Mouse (Mus musculus) embryonic fibroblast, embryonic 13.5 days (primary cell): ENCODE results near the gene Ank2. TPM values are rescaled to one million over a fixed set of nuclear protein-coding genes. Genes with fewer than 3 reads are reported as not detected.

Experiments
- H3K27ac ChIP-seq: 2 replicates; pipeline ENCODE4 v1.5.1; 2012; ENCODE audit warnings: low read length, control low read depth, inconsistent platforms; ENCODE audit not compliant: insufficient read depth
- H3K4me1 ChIP-seq: 2 replicates; pipeline ENCODE4 v1.6.1; 2011; ENCODE audit warnings: low read length; ENCODE audit not compliant: control insufficient read depth, insufficient read depth
- H3K4me3 ChIP-seq: 2 replicates; pipeline ENCODE4 v1.5.1; 2011; ENCODE audit warnings: mild to moderate bottlenecking, control low read depth, low read length; ENCODE audit not compliant: insufficient read depth
- CTCF ChIP-seq: IDR thresholded peaks from 2 replicates; pipeline ENCODE4 v1.5.1; 2011; ENCODE audit warnings: mild to moderate bottlenecking, control low read depth, low read length, moderate library complexity, borderline replicate concordance; ENCODE audit not compliant: insufficient read depth
- POLR2A ChIP-seq: IDR thresholded peaks from 2 replicates; pipeline ENCODE4 v1.6.1; 2011; ENCODE audit warnings: low read depth, mild to moderate bottlenecking, control low read depth, low read length, moderate library complexity
- polyA plus RNA-seq: library from polyadenylated mRNA; stranded (reverse); fragments of >200 nt; gene quantifications from 2 replicates; pipeline ENCODE4 v1.2.4, GENCODE M21; 2011; ENCODE audit warnings: low read depth; ENCODE audit not compliant: missing spikeins, insufficient read length

The Ank2 gene
- polyA plus RNA-seq, 1 experiment, result 53.8 TPM

GRCm38 (mm10) chr3:127202484-127203115 is 296.6 kb downstream of the Ank2 start:
- no peak for TF ChIP-seq CTCF
- TF ChIP-seq POLR2A, result no peak
- H3K27ac ChIP-seq, result no peak overlapping the region
- H3K4me3 ChIP-seq, result no peak overlapping the region
- no peaks in the 10 kb centered on the region for H3K4me1 ChIP-seq

- no peak overlapping the region for H3K4me3 ChIP-seq
- H3K27ac ChIP-seq, result no peak overlapping the region
- TF ChIP-seq POLR2A (no peak), CTCF (no peak)
- H3K4me1 ChIP-seq, result no peaks in the 10 kb centered on the region
These were observed 298.4 kb downstream of the Ank2 start for GRCm38 (mm10) chr3:127200789-127201188.

- no peak overlapping the region for H3K4me3 ChIP-seq
- TF ChIP-seq CTCF (no peak), POLR2A (no peak)
- no peak overlapping the region for H3K27ac ChIP-seq
- no peaks in the 10 kb centered on the region for H3K4me1 ChIP-seq
These were observed 300.0 kb downstream of the Ank2 start for GRCm38 (mm10) chr3:127199112-127199665.

- Histone ChIP-seq H3K27ac (no peak overlapping the region), H3K4me3 (no peak overlapping the region), H3K4me1 (no peaks in the 10 kb centered on the region)
- no peak for TF ChIP-seq POLR2A
These were observed 300.5 kb downstream of the Ank2 start for GRCm38 (mm10) chr3:127198656-127199055.

GRCm38 (mm10) chr3:127188789-127189128 is 310.4 kb downstream of the Ank2 start:
- TF ChIP-seq POLR2A (no peak), CTCF (no peak)
- no peak overlapping the region for H3K27ac ChIP-seq
- H3K4me3 ChIP-seq, result no peak overlapping the region
- no peaks in the 10 kb centered on the region for H3K4me1 ChIP-seq

- no peak overlapping the region for H3K27ac ChIP-seq
- H3K4me1 ChIP-seq, result no peaks in the 10 kb centered on the region
- no peak overlapping the region for H3K4me3 ChIP-seq
- TF ChIP-seq POLR2A (no peak), CTCF (no peak)
These were observed 310.9 kb downstream of the Ank2 start for GRCm38 (mm10) chr3:127188086-127188788.

GRCm38 (mm10) chr3:127187081-127187480 is 312.1 kb downstream of the Ank2 start:
- Histone ChIP-seq H3K4me3 (no peak overlapping the region), H3K27ac (no peak overlapping the region), H3K4me1 (no peaks in the 10 kb centered on the region)
- TF ChIP-seq POLR2A (no peak), CTCF (no peak)

- Histone ChIP-seq H3K4me3 (no peak overlapping the region), H3K4me1 (no peaks in the 10 kb centered on the region), H3K27ac (no peak overlapping the region)
- no peak for TF ChIP-seq POLR2A
- no peak for TF ChIP-seq CTCF
These were observed 312.9 kb downstream of the Ank2 start for GRCm38 (mm10) chr3:127186239-127186638.

- Histone ChIP-seq H3K27ac (no peak overlapping the region), H3K4me1 (no peaks in the 10 kb centered on the region), H3K4me3 (no peak overlapping the region)
- TF ChIP-seq CTCF (peak; percentile 47; the same call in 1 of the 2 replicates), POLR2A (no peak)
These were observed 315.0 kb downstream of the Ank2 start for GRCm38 (mm10) chr3:127183998-127184753.

- Histone ChIP-seq H3K4me3 (no peak overlapping the region), H3K27ac (no peak overlapping the region), H3K4me1 (no peaks in the 10 kb centered on the region)
- no peak for TF ChIP-seq POLR2A
- no peak for TF ChIP-seq CTCF
These were observed 326.5 kb downstream of the Ank2 start for GRCm38 (mm10) chr3:127172697-127173096.
